Mouse (Mus musculus): ENCODE measurements around the gene Cln3. TPM values are rescaled to one million over a fixed set of nuclear protein-coding genes. Genes with fewer than 3 reads are reported as not detected.

Gene Cln3
- total and polyA plus RNA-seq, 2 experiments from 2014 or later, result 31.2 to 32.1 TPM

- DNase-seq (ENCODE audit: low spot score) (no peak), ATAC-seq (ENCODE audit: low FRiP score) (no peak)
- no peaks in the 10 kb centered on the region for H3K9me3 ChIP-seq (ENCODE audit: low read length)
- no peak overlapping the region for H3K4me2 ChIP-seq (ENCODE audit: low read depth, low read length, poor library complexity, severe bottlenecking)
- no peak overlapping the region for H3K9ac ChIP-seq (replicated peaks; ENCODE audit: low read length, poor library complexity, severe bottlenecking)
- H3K4me3 ChIP-seq (ENCODE audit: low read depth, low read length), result no peak overlapping the region
- 62% methylated on average over 1 of the region's 1 CpGs for WGBS
- no peak overlapping the region for H3K27ac ChIP-seq (ENCODE audit: low read depth, low read length)
- no peak for TF ChIP-seq CTCF (IDR thresholded peaks at IDR 0.05)
- no peaks in the 10 kb centered on the region for H3K4me1 ChIP-seq (ENCODE audit: insufficient read depth, low read length)
- H3K27me3 ChIP-seq (ENCODE audit: insufficient read depth, low read length), result 0 out of 2 replicates have a peak, but pooled peaks cover 3% of the 10 kb centered on the region
- H3K36me3 ChIP-seq (ENCODE audit: insufficient read depth, low read length), result no peaks in the 10 kb centered on the region
These were observed 52.2 kb downstream of the Cln3 start for GRCm38 (mm10) chr7:126533434-126533833.

GRCm38 (mm10) chr7:126528166-126528577, 57.4 kb downstream of the Cln3 start:
- peak overlapping the region; percentile 39 for H3K27ac ChIP-seq (ENCODE audit: low read depth, low read length)
- no peaks in the 10 kb centered on the region for H3K4me1 ChIP-seq (ENCODE audit: insufficient read depth, low read length)
- 0% methylated on average over 1 of the region's 1 CpGs for WGBS
- H3K9me3 ChIP-seq (ENCODE audit: low read length), result no peaks in the 10 kb centered on the region
- peak; percentile 89 for DNase-seq (ENCODE audit: low spot score)
- ATAC-seq (ENCODE audit: low FRiP score), result peak; percentile 52
- H3K36me3 ChIP-seq (ENCODE audit: insufficient read depth, low read length), result no peaks in the 10 kb centered on the region
- no peak overlapping the region for H3K4me3 ChIP-seq (ENCODE audit: low read depth, low read length)
- no peak overlapping the region for H3K4me2 ChIP-seq (ENCODE audit: low read depth, low read length, poor library complexity, severe bottlenecking)
- H3K9ac ChIP-seq (replicated peaks; ENCODE audit: low read length, poor library complexity, severe bottlenecking), result no peak overlapping the region
- no peaks in the 10 kb centered on the region for H3K27me3 ChIP-seq (ENCODE audit: insufficient read depth, low read length)
- TF ChIP-seq CTCF (IDR thresholded peaks at IDR 0.05), result peak; percentile 88

- 74% methylated on average over 3 of the region's 3 CpGs for WGBS
- Histone ChIP-seq H3K27ac (ENCODE audit: low read depth, low read length) (no peak overlapping the region), H3K4me2 (ENCODE audit: low read depth, low read length, poor library complexity, severe bottlenecking) (no peak overlapping the region), H3K9me3 (ENCODE audit: low read length) (no peaks in the 10 kb centered on the region), H3K36me3 (ENCODE audit: insufficient read depth, low read length) (no peaks in the 10 kb centered on the region), H3K4me1 (ENCODE audit: insufficient read depth, low read length) (no peaks in the 10 kb centered on the region), H3K4me3 (ENCODE audit: low read depth, low read length) (no peak overlapping the region), H3K9ac (replicated peaks; ENCODE audit: low read length, poor library complexity, severe bottlenecking) (no peak overlapping the region), H3K27me3 (ENCODE audit: insufficient read depth, low read length) (no peaks in the 10 kb centered on the region)
- DNase-seq (ENCODE audit: low spot score) (no peak), ATAC-seq (ENCODE audit: low FRiP score) (no peak)
- no peak for TF ChIP-seq CTCF (IDR thresholded peaks at IDR 0.05)
These were observed 62.3 kb downstream of the Cln3 start for GRCm38 (mm10) chr7:126523316-126523715.

Small RNA genes within 50 kb of the gene (microRNA-seq; reads per million reads assigned to microRNA genes)
- gene Mir7059 (ENCODE audit: borderline number of aligned reads), result 1.7 reads per million

Other genes starting within 250 kb of the Cln3 start
- 0.42 TPM in 1 of 2 replicates, not detected in the other for gene Lat, start 216.2 kb downstream of the Cln3 start, total RNA-seq (2014; rRNA removed)
- gene Lat, start 216.2 kb downstream of the Cln3 start, polyA plus RNA-seq (2015; fragmentation: Nextera tagmentation; extraction: Ambion mirVana), result 0.39 and 0.69 TPM in 2 replicates
- gene Spns1, start 208.4 kb downstream of the Cln3 start, total RNA-seq (2014; rRNA removed), result 97.1 and 119 TPM in 2 replicates
- gene Spns1, start 208.4 kb downstream of the Cln3 start, polyA plus RNA-seq (2015; fragmentation: Nextera tagmentation; extraction: Ambion mirVana), result 88.9 and 89.5 TPM in 2 replicates
- 6.0 and 6.7 TPM in 2 replicates for gene Nfatc2ip, start 189.1 kb downstream of the Cln3 start, total RNA-seq (2014; rRNA removed)
- 2.3 and 2.4 TPM in 2 replicates for gene Nfatc2ip, start 189.1 kb downstream of the Cln3 start, polyA plus RNA-seq (2015; fragmentation: Nextera tagmentation; extraction: Ambion mirVana)
- gene Cd19, start 170.9 kb downstream of the Cln3 start, total RNA-seq (2014; rRNA removed), result not detected in 2 replicates
- gene Cd19, start 170.9 kb downstream of the Cln3 start, polyA plus RNA-seq (2015; fragmentation: Nextera tagmentation; extraction: Ambion mirVana), result 0.23 TPM in 1 of 2 replicates, not detected in the other
- gene Rabep2, start 157.1 kb downstream of the Cln3 start, total RNA-seq (2014; rRNA removed), result 20.3 and 21.0 TPM in 2 replicates
- 18.5 and 18.7 TPM in 2 replicates for gene Rabep2, start 157.1 kb downstream of the Cln3 start, polyA plus RNA-seq (2015; fragmentation: Nextera tagmentation; extraction: Ambion mirVana)
- 0.14 and 0.33 TPM in 2 replicates for gene Atp2a1, start 122.7 kb downstream of the Cln3 start, total RNA-seq (2014; rRNA removed)
- 0.35 and 0.56 TPM in 2 replicates for gene Atp2a1, start 122.7 kb downstream of the Cln3 start, polyA plus RNA-seq (2015; fragmentation: Nextera tagmentation; extraction: Ambion mirVana)
- gene Sh2b1, start 110.4 kb downstream of the Cln3 start, total RNA-seq (2014; rRNA removed), result 41.3 and 46.8 TPM in 2 replicates
- 63.9 and 64.9 TPM in 2 replicates for gene Sh2b1, start 110.4 kb downstream of the Cln3 start, polyA plus RNA-seq (2015; fragmentation: Nextera tagmentation; extraction: Ambion mirVana)
- 68.6 and 86.2 TPM in 2 replicates for gene Tufm, start 98.5 kb downstream of the Cln3 start, total RNA-seq (2014; rRNA removed)
- 101 and 106 TPM in 2 replicates for gene Tufm, start 98.5 kb downstream of the Cln3 start, polyA plus RNA-seq (2015; fragmentation: Nextera tagmentation; extraction: Ambion mirVana)
- gene Atxn2l, start 82.4 kb downstream of the Cln3 start, total RNA-seq (2014; rRNA removed), result 80.5 and 84.0 TPM in 2 replicates
- 52.1 and 65.4 TPM in 2 replicates for gene Atxn2l, start 82.4 kb downstream of the Cln3 start, polyA plus RNA-seq (2015; fragmentation: Nextera tagmentation; extraction: Ambion mirVana)
- 111 and 123 TPM in 2 replicates for gene Eif3c, start 19.4 kb downstream of the Cln3 start, total RNA-seq (2014; rRNA removed)
- 179 and 213 TPM in 2 replicates for gene Eif3c, start 19.4 kb downstream of the Cln3 start, polyA plus RNA-seq (2015; fragmentation: Nextera tagmentation; extraction: Ambion mirVana)
- 0.38 TPM in 1 of 2 replicates, not detected in the other for gene Apobr, start 875 bp downstream of the Cln3 start, total RNA-seq (2014; rRNA removed)
- 0.58 and 0.82 TPM in 2 replicates for gene Apobr, start 875 bp downstream of the Cln3 start, polyA plus RNA-seq (2015; fragmentation: Nextera tagmentation; extraction: Ambion mirVana)
- not detected in 2 replicates for gene Il27, start 9.1 kb upstream of the Cln3 start, total RNA-seq (2014; rRNA removed)
- gene Il27, start 9.1 kb upstream of the Cln3 start, polyA plus RNA-seq (2015; fragmentation: Nextera tagmentation; extraction: Ambion mirVana), result not detected in 2 replicates
- gene Nupr1, start 45.0 kb upstream of the Cln3 start, total RNA-seq (2014; rRNA removed), result 5.7 and 9.9 TPM in 2 replicates
- gene Nupr1, start 45.0 kb upstream of the Cln3 start, polyA plus RNA-seq (2015; fragmentation: Nextera tagmentation; extraction: Ambion mirVana), result 16.9 and 21.4 TPM in 2 replicates
- gene Sgf29, start 63.5 kb upstream of the Cln3 start, total RNA-seq (2014; rRNA removed), result 44.4 and 46.6 TPM in 2 replicates
- gene Sgf29, start 63.5 kb upstream of the Cln3 start, polyA plus RNA-seq (2015; fragmentation: Nextera tagmentation; extraction: Ambion mirVana), result 48.0 and 56.0 TPM in 2 replicates
- gene Sult1a1, start 90.6 kb upstream of the Cln3 start, total RNA-seq (2014; rRNA removed), result 18.4 and 21.1 TPM in 2 replicates
- gene Sult1a1, start 90.6 kb upstream of the Cln3 start, polyA plus RNA-seq (2015; fragmentation: Nextera tagmentation; extraction: Ambion mirVana), result 17.5 and 18.8 TPM in 2 replicates
- 50.2 and 160 TPM in 2 replicates for gene Bola2, start 109.6 kb upstream of the Cln3 start, total RNA-seq (2014; rRNA removed)
- 143 and 146 TPM in 2 replicates for gene Bola2, start 109.6 kb upstream of the Cln3 start, polyA plus RNA-seq (2015; fragmentation: Nextera tagmentation; extraction: Ambion mirVana)
- gene Slx1b, start 110.0 kb upstream of the Cln3 start, total RNA-seq (2014; rRNA removed), result 21.7 and 25.0 TPM in 2 replicates
- 10.9 and 11.1 TPM in 2 replicates for gene Slx1b, start 110.0 kb upstream of the Cln3 start, polyA plus RNA-seq (2015; fragmentation: Nextera tagmentation; extraction: Ambion mirVana)
- gene Coro1a, start 122.0 kb upstream of the Cln3 start, total RNA-seq (2014; rRNA removed), result 87.1 and 98.9 TPM in 2 replicates
- gene Coro1a, start 122.0 kb upstream of the Cln3 start, polyA plus RNA-seq (2015; fragmentation: Nextera tagmentation; extraction: Ambion mirVana), result 93.4 and 105 TPM in 2 replicates
- 121 and 145 TPM in 2 replicates for gene Mapk3, start 173.8 kb upstream of the Cln3 start, total RNA-seq (2014; rRNA removed)
- 120 and 125 TPM in 2 replicates for gene Mapk3, start 173.8 kb upstream of the Cln3 start, polyA plus RNA-seq (2015; fragmentation: Nextera tagmentation; extraction: Ambion mirVana)
- 0.66 TPM in 1 of 2 replicates, not detected in the other for gene Gdpd3, start 180.5 kb upstream of the Cln3 start, total RNA-seq (2014; rRNA removed)
- 1.3 TPM in 2 replicates for gene Gdpd3, start 180.5 kb upstream of the Cln3 start, polyA plus RNA-seq (2015; fragmentation: Nextera tagmentation; extraction: Ambion mirVana)
- gene Ypel3, start 191.1 kb upstream of the Cln3 start, total RNA-seq (2014; rRNA removed), result 196 and 209 TPM in 2 replicates
- 219 and 235 TPM in 2 replicates for gene Ypel3, start 191.1 kb upstream of the Cln3 start, polyA plus RNA-seq (2015; fragmentation: Nextera tagmentation; extraction: Ambion mirVana)
- gene Tbx6, start 195.7 kb upstream of the Cln3 start, total RNA-seq (2014; rRNA removed), result 0.16 and 1.1 TPM in 2 replicates
- gene Tbx6, start 195.7 kb upstream of the Cln3 start, polyA plus RNA-seq (2015; fragmentation: Nextera tagmentation; extraction: Ambion mirVana), result 0.21 and 0.38 TPM in 2 replicates
- 107 and 137 TPM in 2 replicates for gene Ppp4c, start 206.7 kb upstream of the Cln3 start, total RNA-seq (2014; rRNA removed)
- gene Ppp4c, start 206.7 kb upstream of the Cln3 start, polyA plus RNA-seq (2015; fragmentation: Nextera tagmentation; extraction: Ambion mirVana), result 127 and 135 TPM in 2 replicates
- 52.5 and 60.2 TPM in 2 replicates for gene Fam57b, start 211.9 kb upstream of the Cln3 start, total RNA-seq (2014; rRNA removed)
- 56.3 and 57.1 TPM in 2 replicates for gene Fam57b, start 211.9 kb upstream of the Cln3 start, polyA plus RNA-seq (2015; fragmentation: Nextera tagmentation; extraction: Ambion mirVana)
- not detected in 2 replicates for gene 4930451I11Rik, start 245.8 kb upstream of the Cln3 start, total RNA-seq (2014; rRNA removed)
- 1.1 TPM in 1 of 2 replicates, not detected in the other for gene 4930451I11Rik, start 245.8 kb upstream of the Cln3 start, polyA plus RNA-seq (2015; fragmentation: Nextera tagmentation; extraction: Ambion mirVana)

Data from midbrain, postnatal 0 days (tissue).